In the genomic region with DNA sequence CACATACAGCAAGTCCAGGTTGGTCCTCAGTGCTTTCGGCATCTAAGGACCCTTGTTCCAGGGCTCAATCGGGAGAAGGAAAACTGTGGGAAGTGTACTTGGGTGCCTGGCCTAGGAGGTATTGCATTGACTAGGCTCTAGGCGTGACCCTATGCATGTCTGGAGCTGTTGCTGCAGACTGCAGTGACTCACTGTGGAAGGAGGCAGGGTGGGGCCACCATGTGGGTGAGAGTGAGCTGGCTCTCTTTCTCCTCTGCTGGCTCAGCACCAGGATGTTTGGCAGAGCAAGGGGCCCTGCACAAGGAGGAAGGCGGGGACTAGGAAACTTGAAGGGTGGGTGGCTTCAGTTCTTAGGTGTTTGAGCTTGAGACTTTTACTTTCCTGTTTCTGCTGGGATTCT, we compare ENCODE assay signal across 8 mouse cellular contexts. TPM values are rescaled to one million over a fixed set of nuclear protein-coding genes. Genes with fewer than 3 reads are reported as not detected.
A peak's percentile ranks its signal among the peaks of the same experiment; 100 is the strongest.
DNase-seq lines count a peak whose midpoint lies in the region; ATAC-seq and TF ChIP-seq lines count a peak whose summit lies in the region.

No protein-coding gene starts in this region.

- ATAC-seq in heart, postnatal 0 days (ENCODE audit: insufficient read depth, low read depth), result peak; percentile 79

- H3K27me3 ChIP-seq in heart, postnatal 0 days (ENCODE audit: control insufficient read depth, insufficient read depth, low read length), result no peaks in the 10 kb centered on the region

- no peaks in the 10 kb centered on the region for H3K9me3 ChIP-seq in heart, postnatal 0 days (replicated peaks; ENCODE audit: control insufficient read depth, low read length)

- TF ChIP-seq POLR2A in embryonic fibroblast, embryonic 13.5 days (IDR thresholded peaks at IDR 0.05; ENCODE audit: low read depth, low read length), result 0 out of 2 replicates have a peak, but pooled peaks have one; percentile 6

- WGBS in heart, postnatal 0 days, result 14% methylated on average over 4 of the region's 4 CpGs
- 3% methylated on average over 4 of the region's 4 CpGs for WGBS in large intestine, adult 2 months

- TF ChIP-seq CTCF in embryonic fibroblast, embryonic 13.5 days (IDR thresholded peaks at IDR 0.05; ENCODE audit: borderline replicate concordance, insufficient read depth, low read length), result no peak
- TF ChIP-seq CTCF in heart, postnatal 0 days (IDR thresholded peaks at IDR 0.05; ENCODE audit: low read depth), result no peak

- H3K9ac ChIP-seq in heart, postnatal 0 days (replicated peaks; ENCODE audit: low read depth, low read length), result no peak overlapping the region

- H3K4me3 ChIP-seq in embryonic fibroblast, embryonic 13.5 days (ENCODE audit: insufficient read depth, low read length), result no peak overlapping the region
- H3K4me3 ChIP-seq in heart, postnatal 0 days (ENCODE audit: low read depth, low read length), result no peak overlapping the region

- DNase-seq in 416B (ENCODE audit: low read depth), result peak; percentile 95
- DNase-seq in NIH3T3 (ENCODE audit: low read depth), result peak; percentile 98
- DNase-seq in heart, postnatal 0 days (ENCODE audit: low spot score), result peak; percentile 85
- peak; percentile 81 for DNase-seq in large intestine, adult 2 months (ENCODE audit: low read depth, low spot score)
- DNase-seq in lung, postnatal 25 days (ENCODE audit: low spot score), result peak; percentile 95
- DNase-seq in spleen, adult 18-20 months, result peak; percentile 39 to 48
- no peak for DNase-seq in retina, postnatal 1 day

- H3K27ac ChIP-seq in embryonic fibroblast, embryonic 13.5 days (ENCODE audit: insufficient read depth, low read length), result peak overlapping the region; percentile 92
- H3K27ac ChIP-seq in heart, postnatal 0 days (ENCODE audit: low read depth), result peak overlapping the region; percentile 68

- TF ChIP-seq EP300 in heart, postnatal 0 days (IDR thresholded peaks at IDR 0.05; ENCODE audit: low read depth), result peak; percentile 33; the same call in 1 of the 2 replicates

- H3K4me1 ChIP-seq in embryonic fibroblast, embryonic 13.5 days (ENCODE audit: control insufficient read depth, insufficient read depth, low read length), result peaks cover 39% of the 10 kb centered on the region
- peaks cover 64% of the 10 kb centered on the region for H3K4me1 ChIP-seq in heart, postnatal 0 days (ENCODE audit: control insufficient read depth, insufficient read depth)

- H3K36me3 ChIP-seq in heart, postnatal 0 days (replicated peaks; ENCODE audit: control insufficient read depth, insufficient read depth, low read length), result peaks cover 41% of the 10 kb centered on the region

- H3K4me2 ChIP-seq in heart, postnatal 0 days (ENCODE audit: low read depth, low read length), result peak overlapping the region; percentile 36

RNA-seq across cellular contexts. Expression of gene Ahnak, which starts 8.5 kb away (rescaled TPM):
- 559 and 687 TPM in 2 replicates for polyA plus RNA-seq in embryonic fibroblast, embryonic 13.5 days (2011; ENCODE audit: insufficient read length, low read depth, missing spikeins)
- total RNA-seq in heart, postnatal 0 days (2014; rRNA removed; ENCODE audit: low replicate concordance), result 122 and 135 TPM in 2 replicates
- polyA plus RNA-seq in heart, postnatal 0 days (2015; fragmentation: Nextera tagmentation; extraction: Ambion mirVana), result 56.8 and 59.1 TPM in 2 replicates
- 11.2 and 19.9 TPM in 2 replicates for polyA plus RNA-seq in large intestine, adult 2 months (2012; rRNA removed)

RNA-seq across cellular contexts. Expression of gene Eef1g, which starts 30.7 kb away (rescaled TPM):
- polyA plus RNA-seq in embryonic fibroblast, embryonic 13.5 days (2011; ENCODE audit: insufficient read length, low read depth, missing spikeins), result 882 and 905 TPM in 2 replicates
- total RNA-seq in heart, postnatal 0 days (2014; rRNA removed; ENCODE audit: low replicate concordance), result 407 and 439 TPM in 2 replicates
- polyA plus RNA-seq in heart, postnatal 0 days (2015; fragmentation: Nextera tagmentation; extraction: Ambion mirVana), result 172 and 173 TPM in 2 replicates
- 302 and 315 TPM in 2 replicates for polyA plus RNA-seq in large intestine, adult 2 months (2012; rRNA removed)

RNA-seq across cellular contexts. Expression of gene Tut1, which starts 43.9 kb away (rescaled TPM):
- 16.8 and 19.7 TPM in 2 replicates for polyA plus RNA-seq in embryonic fibroblast, embryonic 13.5 days (2011; ENCODE audit: insufficient read length, low read depth, missing spikeins)
- total RNA-seq in heart, postnatal 0 days (2014; rRNA removed; ENCODE audit: low replicate concordance), result 9.8 and 18.0 TPM in 2 replicates
- polyA plus RNA-seq in heart, postnatal 0 days (2015; fragmentation: Nextera tagmentation; extraction: Ambion mirVana), result 8.2 and 10.4 TPM in 2 replicates
- 13.6 and 18.5 TPM in 2 replicates for polyA plus RNA-seq in large intestine, adult 2 months (2012; rRNA removed)

RNA-seq across cellular contexts. Expression of gene Mta2, which starts 55.9 kb away (rescaled TPM):
- polyA plus RNA-seq in embryonic fibroblast, embryonic 13.5 days (2011; ENCODE audit: insufficient read length, low read depth, missing spikeins), result 101 and 102 TPM in 2 replicates
- total RNA-seq in heart, postnatal 0 days (2014; rRNA removed; ENCODE audit: low replicate concordance), result 55.1 and 57.9 TPM in 2 replicates
- 47.6 and 51.5 TPM in 2 replicates for polyA plus RNA-seq in heart, postnatal 0 days (2015; fragmentation: Nextera tagmentation; extraction: Ambion mirVana)
- polyA plus RNA-seq in large intestine, adult 2 months (2012; rRNA removed), result 30.6 and 32.3 TPM in 2 replicates
